Mouse (Mus musculus): ENCODE measurements around the gene Shd. TPM values are rescaled to one million over a fixed set of nuclear protein-coding genes. Genes with fewer than 3 reads are reported as not detected.

Gene Shd
- polyA plus RNA-seq, 1 experiment = 4.3 TPM

- Histone ChIP-seq H3K9me3 (replicated peaks; ENCODE audit: control insufficient read depth, insufficient read depth, low read length, poor library complexity, severe bottlenecking) (no peaks in the 10 kb centered on the region), H3K27me3 (ENCODE audit: control insufficient read depth, insufficient read depth, low read length, poor library complexity, severe bottlenecking) (no peaks in the 10 kb centered on the region), H3K9ac (ENCODE audit: low read depth, poor library complexity, severe bottlenecking) (no peak overlapping the region), H3K4me3 (ENCODE audit: low read depth, low read length) (no peak overlapping the region), H3K4me1 (ENCODE audit: control insufficient read depth, insufficient read depth, low read length) (no peaks in the 10 kb centered on the region), H3K27ac (ENCODE audit: insufficient read depth, low read length) (no peak overlapping the region), H3K36me3 (ENCODE audit: control insufficient read depth, insufficient read depth, low read length, poor library complexity, severe bottlenecking) (no peaks in the 10 kb centered on the region)
- no peak for TF ChIP-seq POLR2A (IDR thresholded peaks at IDR 0.05; ENCODE audit: insufficient read depth, low read length)
- TF ChIP-seq EP300 (IDR thresholded peaks at IDR 0.05; ENCODE audit: insufficient read depth, low read depth, low read length) = no peak
- no peak for TF ChIP-seq CTCF (IDR thresholded peaks at IDR 0.05; ENCODE audit: low read depth, low read length)
Observed at GRCm38 (mm10) chr17:55964496-55964895, 5.8 kb upstream of the Shd start.

GRCm38 (mm10) chr17:55964996-55965395 is 5.3 kb upstream of the Shd start:
- Histone ChIP-seq H3K36me3 (ENCODE audit: control insufficient read depth, insufficient read depth, low read length, poor library complexity, severe bottlenecking) (no peaks in the 10 kb centered on the region), H3K4me3 (ENCODE audit: low read depth, low read length) (no peak overlapping the region), H3K9me3 (replicated peaks; ENCODE audit: control insufficient read depth, insufficient read depth, low read length, poor library complexity, severe bottlenecking) (no peaks in the 10 kb centered on the region), H3K9ac (ENCODE audit: low read depth, poor library complexity, severe bottlenecking) (no peak overlapping the region), H3K27me3 (ENCODE audit: control insufficient read depth, insufficient read depth, low read length, poor library complexity, severe bottlenecking) (no peaks in the 10 kb centered on the region), H3K27ac (ENCODE audit: insufficient read depth, low read length) (no peak overlapping the region), H3K4me1 (ENCODE audit: control insufficient read depth, insufficient read depth, low read length) (peaks cover 2% of the 10 kb centered on the region)
- TF ChIP-seq CTCF (IDR thresholded peaks at IDR 0.05; ENCODE audit: low read depth, low read length) (peak; percentile 54), POLR2A (IDR thresholded peaks at IDR 0.05; ENCODE audit: insufficient read depth, low read length) (no peak)

- Histone ChIP-seq H3K27me3 (ENCODE audit: control insufficient read depth, insufficient read depth, low read length, poor library complexity, severe bottlenecking) (no peaks in the 10 kb centered on the region), H3K4me1 (ENCODE audit: control insufficient read depth, insufficient read depth, low read length) (peaks cover 3% of the 10 kb centered on the region), H3K4me3 (ENCODE audit: low read depth, low read length) (no peak overlapping the region), H3K36me3 (ENCODE audit: control insufficient read depth, insufficient read depth, low read length, poor library complexity, severe bottlenecking) (no peaks in the 10 kb centered on the region), H3K9ac (ENCODE audit: low read depth, poor library complexity, severe bottlenecking) (no peak overlapping the region), H3K27ac (ENCODE audit: insufficient read depth, low read length) (no peak overlapping the region), H3K9me3 (replicated peaks; ENCODE audit: control insufficient read depth, insufficient read depth, low read length, poor library complexity, severe bottlenecking) (no peaks in the 10 kb centered on the region)
- TF ChIP-seq POLR2A (IDR thresholded peaks at IDR 0.05; ENCODE audit: insufficient read depth, low read length) (no peak), EP300 (IDR thresholded peaks at IDR 0.05; ENCODE audit: insufficient read depth, low read depth, low read length) (no peak), CTCF (IDR thresholded peaks at IDR 0.05; ENCODE audit: low read depth, low read length) (no peak)
Observed at GRCm38 (mm10) chr17:55967186-55967585, 3.1 kb upstream of the Shd start.

GRCm38 (mm10) chr17:55968210-55968609 is 2.1 kb upstream of the Shd start:
- peaks cover 3% of the 10 kb centered on the region for H3K4me1 ChIP-seq (ENCODE audit: control insufficient read depth, insufficient read depth, low read length)
- H3K9ac ChIP-seq (ENCODE audit: low read depth, poor library complexity, severe bottlenecking) = no peak overlapping the region
- no peak for TF ChIP-seq POLR2A (IDR thresholded peaks at IDR 0.05; ENCODE audit: insufficient read depth, low read length)
- no peak for TF ChIP-seq CTCF (IDR thresholded peaks at IDR 0.05; ENCODE audit: low read depth, low read length)
- no peak overlapping the region for H3K27ac ChIP-seq (ENCODE audit: insufficient read depth, low read length)
- no peaks in the 10 kb centered on the region for H3K9me3 ChIP-seq (replicated peaks; ENCODE audit: control insufficient read depth, insufficient read depth, low read length, poor library complexity, severe bottlenecking)
- no peak overlapping the region for H3K4me3 ChIP-seq (ENCODE audit: low read depth, low read length)
- no peaks in the 10 kb centered on the region for H3K27me3 ChIP-seq (ENCODE audit: control insufficient read depth, insufficient read depth, low read length, poor library complexity, severe bottlenecking)
- H3K36me3 ChIP-seq (ENCODE audit: control insufficient read depth, insufficient read depth, low read length, poor library complexity, severe bottlenecking) = no peaks in the 10 kb centered on the region

GRCm38 (mm10) chr17:55969560-55969959 is 707 bp upstream of the Shd start:
- no peaks in the 10 kb centered on the region for H3K36me3 ChIP-seq (ENCODE audit: control insufficient read depth, insufficient read depth, low read length, poor library complexity, severe bottlenecking)
- H3K27me3 ChIP-seq (ENCODE audit: control insufficient read depth, insufficient read depth, low read length, poor library complexity, severe bottlenecking) = no peaks in the 10 kb centered on the region
- H3K9ac ChIP-seq (ENCODE audit: low read depth, poor library complexity, severe bottlenecking) = no peak overlapping the region
- H3K4me1 ChIP-seq (ENCODE audit: control insufficient read depth, insufficient read depth, low read length) = peaks cover 3% of the 10 kb centered on the region
- H3K4me3 ChIP-seq (ENCODE audit: low read depth, low read length) = no peak overlapping the region
- no peak for TF ChIP-seq CTCF (IDR thresholded peaks at IDR 0.05; ENCODE audit: low read depth, low read length)
- TF ChIP-seq POLR2A (IDR thresholded peaks at IDR 0.05; ENCODE audit: insufficient read depth, low read length) = no peak
- no peak for TF ChIP-seq EP300 (IDR thresholded peaks at IDR 0.05; ENCODE audit: insufficient read depth, low read depth, low read length)
- no peaks in the 10 kb centered on the region for H3K9me3 ChIP-seq (replicated peaks; ENCODE audit: control insufficient read depth, insufficient read depth, low read length, poor library complexity, severe bottlenecking)
- no peak overlapping the region for H3K27ac ChIP-seq (ENCODE audit: insufficient read depth, low read length)

GRCm38 (mm10) chr17:55971453-55971852 is 1.2 kb downstream of the Shd start:
- TF ChIP-seq CTCF (IDR thresholded peaks at IDR 0.05; ENCODE audit: low read depth, low read length) (no peak), EP300 (IDR thresholded peaks at IDR 0.05; ENCODE audit: insufficient read depth, low read depth, low read length) (no peak), POLR2A (IDR thresholded peaks at IDR 0.05; ENCODE audit: insufficient read depth, low read length) (no peak)
- Histone ChIP-seq H3K27ac (ENCODE audit: insufficient read depth, low read length) (no peak overlapping the region), H3K36me3 (ENCODE audit: control insufficient read depth, insufficient read depth, low read length, poor library complexity, severe bottlenecking) (no peaks in the 10 kb centered on the region), H3K9ac (ENCODE audit: low read depth, poor library complexity, severe bottlenecking) (no peak overlapping the region), H3K4me3 (ENCODE audit: low read depth, low read length) (no peak overlapping the region), H3K4me1 (ENCODE audit: control insufficient read depth, insufficient read depth, low read length) (peaks cover 3% of the 10 kb centered on the region), H3K9me3 (replicated peaks; ENCODE audit: control insufficient read depth, insufficient read depth, low read length, poor library complexity, severe bottlenecking) (no peaks in the 10 kb centered on the region), H3K27me3 (ENCODE audit: control insufficient read depth, insufficient read depth, low read length, poor library complexity, severe bottlenecking) (no peaks in the 10 kb centered on the region)

All from ES-Bruce4 (cell line).